Mouse (Mus musculus): ENCODE measurements around the gene Ndufv2.
A peak's percentile ranks its signal among the peaks of the same experiment; 100 is the strongest.
"Not testable (repeated sequence)": the region's sequence is repeated elsewhere in the genome, so short reads cannot be mapped to it uniquely, and the experiment has no call there.

The Ndufv2 gene

DNA sequence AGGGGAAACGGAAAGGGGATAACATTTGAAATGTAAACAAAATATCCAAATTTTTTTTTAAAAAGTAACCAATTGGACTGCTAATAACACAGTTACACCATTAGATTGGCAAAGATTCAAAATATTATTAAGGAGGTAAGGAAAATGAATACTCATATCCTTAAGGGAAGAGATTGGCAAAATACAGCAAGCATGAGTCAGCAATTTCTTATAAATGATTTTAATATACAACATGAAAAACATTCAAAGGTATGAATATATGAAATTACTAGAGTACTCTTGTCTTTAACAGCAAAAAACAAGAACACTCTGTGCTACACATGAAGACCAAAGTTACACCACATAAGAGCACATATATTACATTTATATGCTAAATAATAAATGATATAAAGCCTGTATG lies 16.3 kb downstream of the Ndufv2 start:
- no peak for DNase-seq (ENCODE audit: low spot score in 2 of 2)

DNA sequence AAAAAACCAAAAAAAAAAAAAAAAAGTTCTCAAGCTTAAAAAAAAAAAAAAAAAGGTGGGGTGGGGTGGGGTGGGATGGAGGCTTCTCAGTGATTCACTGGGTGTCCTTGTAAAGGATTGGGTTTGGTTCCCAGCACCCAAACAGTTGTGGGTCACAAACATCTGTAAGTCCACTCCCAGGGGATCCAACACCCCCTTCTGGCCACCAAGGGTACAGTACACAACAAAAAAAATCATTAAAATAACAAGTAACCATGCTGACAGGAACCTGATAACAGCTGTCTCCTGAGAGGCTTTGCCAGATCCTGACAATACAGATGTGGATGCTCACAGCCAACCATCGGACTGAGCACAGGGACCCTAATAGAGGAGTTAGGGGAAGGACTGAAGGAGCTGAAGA lies 16.9 kb downstream of the Ndufv2 start:
- DNase-seq (ENCODE audit: low spot score in 2 of 2): no peak

DNA sequence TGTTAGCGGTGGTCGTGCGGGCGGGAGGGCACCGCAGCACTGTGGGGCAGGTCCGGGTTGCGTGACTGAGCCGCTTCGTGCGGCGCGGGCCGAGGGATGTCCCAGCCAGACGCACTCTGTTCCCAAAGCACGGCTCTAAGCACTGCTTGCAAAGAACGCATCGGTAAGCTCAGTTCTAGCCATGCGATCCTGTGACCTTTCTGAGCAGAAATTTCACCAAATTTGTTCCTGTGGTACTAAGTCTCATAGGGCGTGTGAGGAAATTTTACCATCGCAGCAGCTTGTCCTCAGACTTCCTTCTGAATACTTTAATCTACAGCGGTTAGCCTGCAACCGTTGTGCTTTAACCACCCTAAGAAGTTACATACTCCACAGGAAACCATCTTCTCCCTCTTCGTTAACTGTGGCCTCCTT lies 23.9 kb downstream of the Ndufv2 start:
- DNase-seq (ENCODE audit: low spot score in 2 of 2): no peak

DNA sequence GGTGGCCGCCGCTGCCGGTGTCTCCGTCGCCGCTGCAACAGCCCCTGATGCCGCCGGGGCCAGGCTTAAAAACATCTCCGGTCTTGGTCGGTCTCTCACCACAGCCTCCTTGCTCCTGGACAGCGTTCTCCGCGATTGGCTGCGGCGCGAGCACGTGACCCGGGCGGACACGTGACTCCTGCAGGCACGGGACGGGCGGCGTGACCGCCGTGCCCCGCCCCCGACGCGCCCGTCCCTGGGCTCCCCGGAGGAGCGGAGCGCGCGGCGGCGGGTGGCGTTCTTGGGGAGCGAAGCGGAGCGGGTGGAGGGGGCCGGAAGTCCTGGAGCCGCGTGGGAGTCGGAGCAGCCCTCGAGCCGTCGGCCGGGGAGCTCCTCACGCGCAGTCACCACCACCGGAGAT lies 24.4 kb downstream of the Ndufv2 start, which contains the start of gene Ankrd12:
Gene Ankrd12, minus strand, starts transcription at position 156 of the 400 bp plus-strand sequence.
- DNase-seq (ENCODE audit: low spot score in 2 of 2): peak; percentile 94

DNA sequence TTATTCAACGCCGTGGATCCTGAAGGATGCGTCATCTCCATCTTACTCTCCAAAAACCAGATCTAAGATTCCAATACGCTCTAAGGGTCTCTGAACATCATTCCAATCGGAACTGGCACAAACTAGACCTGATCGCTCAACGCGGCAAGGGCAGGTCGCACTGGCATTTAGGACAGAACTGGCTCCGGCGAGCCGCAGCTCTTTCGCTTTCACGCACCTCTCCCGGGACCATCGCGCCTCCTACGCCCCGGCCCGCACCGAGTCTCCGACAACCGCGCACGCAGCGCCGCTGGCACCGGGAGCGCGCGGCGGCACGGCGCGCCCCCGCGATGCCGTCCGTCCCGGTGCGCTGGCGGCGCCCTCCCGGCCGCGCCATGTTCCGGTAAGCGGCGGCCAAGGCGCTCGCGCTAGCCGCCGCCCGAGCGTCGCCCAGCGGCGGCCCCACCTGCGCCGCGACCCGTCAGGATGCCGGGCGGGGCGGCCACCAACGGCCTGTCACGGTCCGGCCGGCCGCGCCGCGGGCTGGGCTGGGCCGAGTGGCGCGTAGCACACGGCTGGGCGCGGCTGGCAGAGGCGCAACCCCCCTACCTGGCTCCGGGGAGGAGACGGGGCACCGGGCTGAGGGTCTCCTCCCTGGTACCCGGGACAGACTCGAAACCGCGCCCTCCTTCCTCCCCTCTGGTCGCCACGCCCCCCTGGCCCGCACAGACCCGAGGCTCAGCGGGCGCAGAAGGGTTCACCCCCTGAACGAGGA lies 25.0 kb downstream of the Ndufv2 start:
- peak; percentile 26 to 42 for DNase-seq (ENCODE audit: low spot score in 2 of 2)

DNA sequence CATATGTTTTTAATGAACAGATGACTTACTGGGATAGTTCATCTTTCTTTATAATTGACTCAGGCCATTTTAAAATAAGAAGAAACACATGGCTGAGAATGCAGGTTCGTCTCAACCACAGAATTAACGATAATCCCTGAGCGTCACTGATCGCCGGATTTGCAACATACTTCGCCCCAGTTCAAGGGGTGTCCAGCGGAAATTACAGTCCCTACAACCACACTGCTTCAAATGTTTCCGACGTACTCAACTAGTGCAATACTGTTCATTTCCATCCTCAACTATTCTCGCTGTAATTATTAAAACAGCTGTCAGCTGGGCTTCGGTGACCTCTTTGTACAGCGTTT lies 25.6 kb downstream of the Ndufv2 start:
- DNase-seq (ENCODE audit: low spot score in 2 of 2): no peak

DNA sequence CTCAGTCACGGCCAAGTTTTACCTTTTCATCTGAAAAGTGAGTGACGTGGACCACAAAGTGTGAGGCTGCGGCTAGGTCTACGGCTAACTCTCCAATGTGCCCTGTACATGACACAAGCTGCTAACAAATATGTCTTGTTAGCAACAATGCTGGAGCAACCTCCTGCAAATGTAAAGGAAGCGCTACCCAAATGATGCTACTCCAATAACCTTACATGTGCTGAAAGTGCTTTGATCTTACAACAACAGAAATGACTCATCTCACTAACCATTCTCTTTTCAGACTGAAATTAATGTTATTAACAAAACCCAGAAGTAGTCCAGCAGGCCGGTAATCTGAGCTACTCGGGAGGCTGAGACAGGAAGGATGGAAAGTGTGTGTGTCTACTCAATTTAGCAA lies 27.4 kb downstream of the Ndufv2 start:
- DNase-seq (ENCODE audit: low spot score in 2 of 2): no peak

DNA sequence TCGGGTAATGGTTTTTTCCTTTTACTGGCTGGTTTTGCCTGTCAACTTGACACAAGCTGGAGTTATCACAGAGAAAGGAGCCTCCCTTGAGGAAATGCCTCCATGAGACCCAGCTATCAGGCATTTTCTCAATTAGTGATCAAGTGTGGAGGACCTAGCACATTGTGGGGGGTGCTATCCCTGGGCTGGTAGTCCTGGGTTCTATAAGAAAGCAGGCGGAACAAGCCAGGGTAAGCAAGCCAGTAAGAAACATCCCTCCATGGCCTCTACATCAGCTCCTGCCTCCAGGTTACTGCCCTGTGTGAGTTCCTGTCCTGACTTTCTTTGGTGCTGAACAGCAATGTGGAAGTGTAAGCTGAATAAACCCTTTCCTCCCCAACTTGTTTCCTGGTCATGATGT lies 32.3 kb downstream of the Ndufv2 start:
- not testable (repeated sequence) for DNase-seq (ENCODE audit: low spot score in 2 of 2)

DNA sequence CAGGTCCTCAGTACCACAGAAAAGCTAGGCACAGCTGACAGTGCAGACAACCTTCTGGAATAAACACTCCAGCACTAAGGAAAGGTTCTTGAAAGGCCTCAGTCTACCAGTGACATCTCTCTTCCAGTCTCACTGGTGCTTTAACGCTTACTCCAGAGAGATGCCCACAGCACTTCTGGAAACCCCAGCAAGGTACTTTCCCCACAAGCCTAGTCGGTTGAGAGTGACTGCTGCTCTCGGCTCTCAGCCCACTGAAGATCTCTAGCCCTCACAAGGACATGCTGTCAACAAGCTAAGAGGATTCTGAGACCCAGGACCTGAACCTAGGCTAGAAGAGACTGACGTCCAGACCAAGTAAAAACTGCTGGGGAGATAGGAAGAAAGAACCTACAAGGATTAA lies 36.2 kb downstream of the Ndufv2 start:
- no peak for DNase-seq (ENCODE audit: low spot score in 2 of 2)

DNA sequence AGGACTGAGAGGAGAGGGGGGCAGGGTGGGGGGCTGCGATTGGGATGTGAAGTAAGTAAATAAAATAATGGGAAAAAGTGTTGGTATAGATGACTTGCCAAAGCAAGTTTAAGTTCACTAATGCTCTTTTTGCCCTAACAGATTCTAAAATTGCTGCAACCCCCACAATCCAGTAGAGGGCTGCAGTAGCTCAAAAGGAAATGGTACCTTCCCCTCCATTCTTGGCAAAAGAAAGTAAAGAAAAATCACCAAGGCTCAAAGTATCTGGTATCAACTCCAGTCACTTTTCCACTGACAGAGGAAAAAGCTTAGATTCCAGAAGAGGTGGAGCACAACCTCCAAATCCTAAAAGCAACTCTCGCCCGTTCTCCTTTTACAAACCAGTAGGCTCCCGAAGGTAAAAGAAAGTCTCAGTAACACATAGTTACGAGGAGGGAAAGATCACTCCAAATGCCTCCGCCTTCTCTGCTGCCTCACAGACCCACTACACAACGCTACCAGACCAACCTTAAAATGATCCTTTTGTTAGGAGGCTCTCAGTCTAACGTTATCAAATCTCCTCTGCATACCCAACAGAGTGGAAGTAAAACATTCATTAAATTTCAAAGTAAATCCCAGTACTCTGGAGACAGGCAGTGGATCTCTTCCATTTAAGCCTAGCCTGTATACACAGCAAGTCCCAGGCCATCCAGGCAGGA lies 40.0 kb downstream of the Ndufv2 start:
- DNase-seq (ENCODE audit: low spot score in 2 of 2): no peak

DNA sequence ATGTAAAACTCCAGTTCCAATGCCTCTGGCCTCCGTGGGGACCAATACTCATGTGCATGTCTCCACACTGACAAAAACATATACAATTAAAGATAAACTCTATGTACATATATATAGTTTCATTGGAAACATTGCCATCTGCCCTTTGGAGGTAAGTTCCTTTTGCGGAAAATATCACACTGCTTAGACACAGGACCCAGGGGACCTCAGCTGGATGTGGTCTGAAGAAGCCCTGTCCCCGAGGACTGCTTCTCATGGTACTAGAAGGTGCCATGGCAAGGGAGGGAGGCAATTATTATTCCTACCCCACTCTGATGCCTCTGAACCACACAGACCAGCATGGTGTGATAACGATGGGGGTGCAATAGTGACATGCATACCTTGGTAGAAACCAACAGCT lies 43.2 kb downstream of the Ndufv2 start:
- no peak for DNase-seq (ENCODE audit: low spot score in 2 of 2)

DNA sequence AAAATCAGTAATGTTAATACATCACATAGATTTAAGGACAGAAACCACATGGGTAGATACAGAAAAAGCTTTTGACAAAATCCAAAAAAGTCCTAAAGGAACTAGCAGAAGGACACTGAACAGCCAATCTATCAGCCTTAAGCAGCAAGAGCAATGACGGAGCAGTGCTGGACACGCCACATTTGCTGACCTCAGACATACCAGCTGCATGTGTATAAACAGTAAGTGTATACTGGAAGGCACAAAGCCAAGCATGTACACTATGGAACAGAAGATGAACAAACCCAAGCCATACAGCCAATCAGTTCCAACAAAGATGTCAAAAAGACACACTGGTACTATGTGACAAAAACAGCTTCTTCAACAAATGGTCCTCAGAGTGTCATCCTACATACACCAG lies 44.2 kb downstream of the Ndufv2 start:
- DNase-seq (ENCODE audit: low spot score in 2 of 2): no peak

DNA sequence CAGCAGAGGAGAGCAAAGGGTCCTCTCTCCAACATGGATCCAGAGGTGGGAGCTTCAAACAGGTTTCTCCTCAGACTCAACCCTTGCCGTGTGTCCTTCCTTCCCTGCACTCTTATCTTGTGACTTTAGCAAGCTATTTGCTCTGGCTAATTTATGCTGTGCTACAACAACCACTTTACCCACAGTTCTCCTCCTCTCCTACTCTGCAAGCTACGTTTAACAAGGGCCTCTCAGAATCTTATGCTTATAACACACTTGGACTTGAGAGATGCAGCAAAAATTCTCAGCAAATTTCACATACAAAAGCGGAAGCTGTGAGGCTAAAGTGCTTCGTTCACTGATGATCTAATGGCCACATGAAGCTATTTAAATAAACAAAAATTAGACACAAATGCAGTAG lies 48.0 kb downstream of the Ndufv2 start:
- DNase-seq (ENCODE audit: low spot score in 2 of 2): no peak

DNA sequence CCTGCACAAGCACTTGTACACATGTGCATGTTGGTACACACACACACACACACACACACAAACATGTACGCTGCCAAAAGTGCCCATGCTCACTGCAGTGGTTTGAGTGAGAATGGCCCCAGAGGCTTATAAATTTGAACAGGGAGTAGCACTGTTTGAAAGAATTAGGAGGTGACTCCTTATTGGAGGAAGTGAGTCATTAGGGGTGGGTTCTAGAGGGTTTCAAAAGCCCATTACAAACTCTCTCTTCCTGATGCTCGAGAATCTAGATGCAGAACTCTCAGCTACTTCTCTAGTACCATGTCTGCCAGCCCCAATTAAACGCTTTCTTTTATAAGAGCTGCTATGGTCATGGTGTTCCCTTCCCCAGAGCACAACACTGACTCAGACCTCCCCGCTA lies 52.6 kb downstream of the Ndufv2 start:
- DNase-seq (ENCODE audit: low spot score in 2 of 2): no peak

DNA sequence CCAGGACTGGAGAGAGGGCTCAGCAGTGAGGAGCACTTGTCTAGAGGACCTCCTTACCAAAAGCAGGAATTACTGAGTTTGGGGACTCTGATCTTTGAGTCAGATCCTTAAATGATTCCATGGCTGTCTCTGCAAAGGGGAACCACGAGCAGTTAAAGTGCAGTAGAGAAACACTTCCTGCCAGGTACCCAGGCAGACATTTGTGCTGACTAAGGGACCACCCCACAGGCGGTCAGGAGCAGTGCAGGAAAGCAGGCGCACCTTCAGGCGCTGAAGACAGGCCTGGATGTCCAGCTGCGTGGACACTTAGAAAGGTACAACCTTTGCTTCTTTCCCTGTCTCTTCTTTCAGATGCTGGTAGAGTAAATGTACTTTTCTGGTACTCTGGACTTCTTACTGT lies 53.2 kb downstream of the Ndufv2 start:
- DNase-seq (ENCODE audit: low spot score in 2 of 2): no peak

DNA sequence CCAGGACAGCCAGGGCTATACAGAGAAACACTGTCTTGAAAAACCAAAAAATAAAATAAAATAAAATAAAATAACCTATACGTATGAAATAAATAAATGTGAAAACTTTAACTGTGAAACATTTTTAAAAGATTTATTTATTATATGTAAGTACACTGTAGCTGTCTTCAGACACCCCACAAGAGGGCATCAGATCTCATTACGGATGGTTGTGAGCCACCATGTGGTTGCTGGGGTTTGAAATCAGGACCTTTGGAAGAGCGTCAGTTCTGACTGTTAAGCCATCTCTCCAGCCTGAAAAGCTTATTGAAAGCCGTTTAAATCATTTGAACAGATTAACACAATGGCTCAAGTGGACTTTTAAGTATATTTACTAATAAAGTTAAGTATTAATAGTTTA lies 57.7 kb downstream of the Ndufv2 start:
- not testable (repeated sequence) for DNase-seq (ENCODE audit: low spot score in 2 of 2)

DNA sequence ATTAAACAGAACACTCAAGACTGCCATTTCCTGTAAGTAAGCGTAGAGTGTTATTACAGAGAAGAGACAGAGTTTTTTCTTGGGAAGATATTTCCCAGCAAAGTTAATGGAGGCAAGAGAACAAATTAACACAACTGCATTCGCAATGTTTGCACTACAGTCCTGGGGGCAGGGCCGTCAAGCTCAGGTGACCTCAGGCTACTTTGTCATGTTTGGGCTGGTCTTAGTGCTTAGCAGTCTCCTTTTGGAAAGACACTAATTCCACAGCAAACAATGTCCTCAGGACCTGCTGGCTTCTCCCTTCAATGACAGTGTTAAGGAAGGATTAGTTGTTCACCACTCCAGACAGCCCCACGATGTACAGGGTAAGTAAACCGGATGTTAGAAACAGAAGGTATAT lies 60.3 kb downstream of the Ndufv2 start:
- DNase-seq (ENCODE audit: low spot score in 2 of 2): no peak

DNA sequence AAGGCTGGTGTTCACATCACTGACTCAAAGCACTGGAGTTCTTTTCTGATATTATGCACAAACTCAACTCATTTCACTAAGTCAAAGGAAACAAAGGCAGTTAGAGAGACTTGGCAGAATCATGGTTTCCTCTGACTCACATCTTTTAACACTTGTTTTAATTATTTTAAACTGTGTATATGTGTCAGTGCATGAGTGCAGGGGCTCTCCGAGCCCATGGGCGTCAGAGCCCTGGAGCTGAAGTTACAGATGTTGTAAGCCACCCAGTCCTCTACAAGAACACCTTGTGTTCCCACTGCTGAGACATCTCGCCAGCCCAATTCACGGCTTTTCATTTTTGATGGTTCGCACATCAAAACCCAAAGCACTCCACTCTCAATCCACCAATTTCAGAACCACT lies 68.1 kb downstream of the Ndufv2 start:
- peak in 1 of 2 experiments; percentile 8 for DNase-seq (ENCODE audit: low spot score in 2 of 2)

DNA sequence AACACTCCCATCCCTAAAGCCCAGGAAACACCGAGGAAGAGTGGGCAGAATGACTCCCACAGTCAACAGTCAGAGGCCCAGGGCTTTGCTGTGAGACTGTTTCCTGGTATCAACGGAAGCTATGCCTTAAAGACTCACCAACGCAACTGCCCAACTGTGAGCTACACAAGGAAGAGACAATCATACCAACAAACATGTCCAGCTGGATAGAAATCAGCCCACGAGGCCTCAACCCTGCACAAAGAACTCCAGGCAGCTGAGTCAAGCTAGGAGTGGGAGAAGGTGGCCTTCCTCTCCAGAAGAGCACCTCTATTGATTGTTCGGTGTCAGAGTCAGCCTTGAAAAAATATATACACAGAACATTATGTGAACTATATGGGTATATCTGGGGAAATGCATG lies 69.4 kb downstream of the Ndufv2 start:
- no peak for DNase-seq (ENCODE audit: low spot score in 2 of 2)

Measured in right cerebral cortex, postnatal 36 days (tissue).